Mouse (Mus musculus): ENCODE measurements around the gene Nkx3-2.

DNA sequence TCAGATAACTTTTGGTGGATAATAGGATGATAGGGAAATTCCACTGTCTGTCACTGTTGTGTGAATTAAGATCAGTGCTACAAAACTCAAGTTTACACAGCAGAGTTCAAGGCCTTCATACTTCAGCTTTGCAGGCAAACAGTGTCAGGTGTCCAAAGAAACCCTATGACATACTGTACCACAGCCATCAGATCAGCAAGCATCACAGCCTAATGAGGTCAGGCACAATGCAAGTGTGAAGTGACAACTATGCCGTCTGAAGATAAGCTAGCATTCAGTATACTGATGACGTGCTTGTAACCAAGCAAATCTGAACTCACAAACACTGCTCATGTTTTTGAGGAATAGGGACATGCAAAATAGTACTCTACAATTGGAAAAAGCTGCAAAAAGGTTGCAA lies 43.1 kb upstream of the Nkx3-2 start:
- TF ChIP-seq CTCF (IDR thresholded peaks at IDR 0.05; ENCODE audit: low read depth, low read length) (no peak), POLR2A (IDR thresholded peaks at IDR 0.05; ENCODE audit: borderline replicate concordance, low read depth, low read length) (no peak)
